Mouse (Mus musculus) erythroblast, adult 5-6 weeks (primary cell): ENCODE data around the gene Tal1. TPM values are rescaled to one million over a fixed set of nuclear protein-coding genes. Genes with fewer than 3 reads are reported as not detected.
A peak's percentile ranks its signal among the peaks of the same experiment; 100 is the strongest.

Source experiments
- ATAC-seq: replicated peaks from 2 replicates; pipeline ENCODE4 v1.8.0; 2016; ENCODE audit warnings: moderate number of reproducible peaks, mild to moderate bottlenecking, moderate TSS enrichment, inconsistent platforms; ENCODE audit not compliant: poor library complexity, low FRiP score, severe bottlenecking
- total RNA-seq, 2 experiments: library from RNA; stranded (forward) in 1 of 2; stranded (reverse) in 1 of 2; fragments of 150-400 nt in 1 of 2; fragments of 200-764, 138-1000 nt in 1 of 2; gene quantifications; 2 replicates each; pipeline versions ENCODE4 v1.2.3 to v1.2.4; 2015 to 2017; ENCODE audit warnings: low replicate concordance in 2 of 2

Gene Tal1
- total RNA-seq, 2 experiments from 2014 or later = 75.1 to 92.9 TPM

DNA sequence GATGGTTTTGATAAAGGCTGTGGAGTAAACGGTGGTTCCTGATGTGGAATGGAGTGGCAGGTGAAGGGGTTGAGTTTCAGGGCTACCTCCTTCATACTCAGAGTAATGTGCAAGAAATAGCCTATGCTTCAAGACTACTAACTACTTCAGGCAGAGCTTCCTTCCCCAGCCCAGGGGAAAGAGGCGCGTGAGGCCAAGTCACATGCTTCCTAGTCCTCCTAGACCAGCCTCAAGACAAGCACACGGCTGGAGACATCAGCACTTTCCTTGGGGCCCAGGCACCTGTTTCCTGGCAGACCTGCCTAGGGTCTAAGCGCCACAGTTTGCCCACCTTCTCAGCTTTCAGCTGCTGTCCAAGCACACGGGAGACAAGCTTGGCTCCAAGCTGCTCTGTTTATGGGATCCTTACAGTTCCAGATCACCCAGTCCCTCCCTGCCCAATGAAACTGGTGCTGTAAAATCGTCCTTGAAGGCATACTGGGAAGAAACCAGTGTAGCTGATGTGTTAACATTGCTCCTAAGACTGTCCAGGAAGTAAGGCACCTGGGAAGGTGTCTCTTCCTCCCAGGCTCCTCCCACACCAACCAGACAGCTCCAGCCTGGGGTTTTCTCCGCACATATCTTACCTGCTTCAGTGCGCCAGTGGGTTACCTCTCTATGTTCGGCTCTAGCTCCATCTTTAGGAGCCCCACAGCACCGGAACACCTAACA lies 40.4 kb downstream of the Tal1 start:
- ATAC-seq = peak; percentile 39

- no peak for ATAC-seq
Observed at GRCm38 (mm10) chr4:115097146-115097496, 40.9 kb downstream of the Tal1 start.

DNA sequence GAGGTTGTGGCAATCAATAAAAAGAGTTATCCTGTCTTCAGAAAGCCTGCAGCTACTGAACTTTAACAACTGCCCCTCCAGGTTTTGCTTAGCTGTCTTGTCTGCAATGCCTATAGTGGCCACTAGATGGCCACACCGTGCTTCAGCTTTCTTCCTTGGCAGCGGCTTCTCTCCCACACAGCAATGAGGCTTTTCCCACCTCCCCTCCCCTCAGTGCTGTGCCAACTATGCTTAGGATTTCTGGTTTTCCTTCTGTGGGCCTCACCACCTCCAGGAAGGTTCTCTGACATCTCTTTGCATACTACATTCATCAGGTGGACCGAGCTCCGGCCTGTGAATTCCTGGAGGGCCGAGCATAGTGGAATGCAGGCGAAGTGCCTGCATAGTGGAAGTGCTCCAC lies 45.5 kb downstream of the Tal1 start:
- ATAC-seq = peak; percentile 67

- ATAC-seq = peak; percentile 50; the same call in 1 of the 2 replicates
Observed at GRCm38 (mm10) chr4:115103510-115103909, 47.3 kb downstream of the Tal1 start.

GRCm38 (mm10) chr4:115111167-115111566 lies 54.9 kb downstream of the Tal1 start:
- ATAC-seq = no peak

DNA sequence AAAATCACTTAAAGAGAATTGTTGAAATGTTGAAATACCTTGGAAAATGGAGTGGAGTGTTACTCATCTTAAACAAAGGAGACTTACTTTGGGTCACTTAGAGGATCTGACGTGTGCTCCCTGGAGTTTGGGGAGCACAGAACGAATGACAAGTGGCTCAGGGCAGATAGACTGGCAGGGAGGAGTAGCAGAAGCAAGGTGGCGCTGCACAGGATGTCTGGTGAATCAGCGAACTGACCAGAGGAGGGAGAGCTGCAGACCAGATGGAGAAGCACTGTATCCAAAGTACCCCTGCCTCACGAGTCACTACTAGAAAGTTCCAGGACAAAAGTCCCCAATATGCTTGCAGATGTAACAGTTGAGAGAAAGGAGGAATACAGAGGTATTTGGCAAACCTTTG lies 57.0 kb downstream of the Tal1 start:
- no peak for ATAC-seq

- no peak for ATAC-seq
Observed at GRCm38 (mm10) chr4:115119642-115120041, 63.4 kb downstream of the Tal1 start.

GRCm38 (mm10) chr4:115121162-115121561 lies 64.9 kb downstream of the Tal1 start:
- no peak for ATAC-seq

Other genes starting within 250 kb of the Tal1 start
- not detected in 2 replicates for gene Gm12830, start 234.7 kb upstream of the Tal1 start, total RNA-seq (2015; ENCODE audit: low replicate concordance)
- gene Gm12830, start 234.7 kb upstream of the Tal1 start, total RNA-seq (2017; ENCODE audit: low replicate concordance) = not detected in 2 replicates
- not detected in 2 replicates for gene Foxd2, start 147.6 kb upstream of the Tal1 start, total RNA-seq (2015; ENCODE audit: low replicate concordance)
- gene Foxd2, start 147.6 kb upstream of the Tal1 start, total RNA-seq (2017; ENCODE audit: low replicate concordance) = 0.28 TPM in 1 of 2 replicates, not detected in the other
- gene Foxe3, start 130.4 kb upstream of the Tal1 start, total RNA-seq (2015; ENCODE audit: low replicate concordance) = not detected in 2 replicates
- gene Foxe3, start 130.4 kb upstream of the Tal1 start, total RNA-seq (2017; ENCODE audit: low replicate concordance) = not detected in 2 replicates
- 20.9 and 31.3 TPM in 2 replicates for gene Cmpk1, start 69.2 kb upstream of the Tal1 start, total RNA-seq (2015; ENCODE audit: low replicate concordance)
- gene Cmpk1, start 69.2 kb upstream of the Tal1 start, total RNA-seq (2017; ENCODE audit: low replicate concordance) = 19.4 and 29.1 TPM in 2 replicates
- 9.4 and 17.6 TPM in 2 replicates for gene Stil, start 56.3 kb upstream of the Tal1 start, total RNA-seq (2015; ENCODE audit: low replicate concordance)
- gene Stil, start 56.3 kb upstream of the Tal1 start, total RNA-seq (2017; ENCODE audit: low replicate concordance) = 20.1 and 22.8 TPM in 2 replicates
- 377 and 402 TPM in 2 replicates for gene Pdzk1ip1, start 32.3 kb downstream of the Tal1 start, total RNA-seq (2015; ENCODE audit: low replicate concordance)
- 332 and 366 TPM in 2 replicates for gene Pdzk1ip1, start 32.3 kb downstream of the Tal1 start, total RNA-seq (2017; ENCODE audit: low replicate concordance)
- gene Cyp4x1, start 77.9 kb downstream of the Tal1 start, total RNA-seq (2015; ENCODE audit: low replicate concordance) = not detected in 2 replicates
- gene Cyp4x1, start 77.9 kb downstream of the Tal1 start, total RNA-seq (2017; ENCODE audit: low replicate concordance) = not detected in 2 replicates
- not detected in 2 replicates for gene Cyp4a29, start 185.7 kb downstream of the Tal1 start, total RNA-seq (2015; ENCODE audit: low replicate concordance)
- not detected in 2 replicates for gene Cyp4a29, start 185.7 kb downstream of the Tal1 start, total RNA-seq (2017; ENCODE audit: low replicate concordance)
- not detected in 2 replicates for gene Cyp4a12a, start 242.6 kb downstream of the Tal1 start, total RNA-seq (2015; ENCODE audit: low replicate concordance)
- gene Cyp4a12a, start 242.6 kb downstream of the Tal1 start, total RNA-seq (2017; ENCODE audit: low replicate concordance) = not detected in 2 replicates